Mouse (Mus musculus) left cerebral cortex, postnatal 36 days (tissue): ENCODE measurements at regions not wholly inside any gene's neighbourhood (a gene's known extent, or its start where the extent isn't known, plus 50 kb on each side); places are given as distances from the start of the nearest gene placed in this dataset.

Source experiments
- DNase-seq, 2 experiments: peaks; one replicate each; pipeline ENCODE4 v3.0.0; 2021 to 2022; ENCODE audit warnings: low spot score in 2 of 2, mixed read lengths in 1 of 2
- intact Hi-C: fragments of 180-260 bp; cut with DNase I; formaldehyde crosslinking; loops from one replicate; pipeline ENCODE4 v1.15.1; 2025

DNA sequence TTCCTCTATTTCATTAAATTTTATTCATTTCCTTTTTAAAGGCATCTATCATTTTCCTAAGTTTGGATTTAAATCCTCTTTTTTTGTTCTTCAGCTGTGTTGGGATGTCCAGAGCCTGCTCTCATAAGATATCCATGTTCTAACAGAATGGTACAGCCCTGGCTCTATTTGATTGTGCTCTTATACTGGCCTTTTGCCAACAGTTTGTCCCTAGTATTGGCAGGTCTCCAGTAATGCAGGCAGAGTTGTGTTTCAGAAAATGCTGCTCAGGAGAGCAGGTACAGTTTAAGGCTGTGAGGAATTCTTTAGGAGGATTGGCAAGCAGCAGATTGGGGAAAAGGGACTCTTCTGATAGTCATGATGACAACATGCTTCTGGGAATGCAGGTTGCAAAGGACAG, 797.1 kb upstream of the Slit2 start:
- no peak for DNase-seq
- intact Hi-C loops, result no loop called here

DNA sequence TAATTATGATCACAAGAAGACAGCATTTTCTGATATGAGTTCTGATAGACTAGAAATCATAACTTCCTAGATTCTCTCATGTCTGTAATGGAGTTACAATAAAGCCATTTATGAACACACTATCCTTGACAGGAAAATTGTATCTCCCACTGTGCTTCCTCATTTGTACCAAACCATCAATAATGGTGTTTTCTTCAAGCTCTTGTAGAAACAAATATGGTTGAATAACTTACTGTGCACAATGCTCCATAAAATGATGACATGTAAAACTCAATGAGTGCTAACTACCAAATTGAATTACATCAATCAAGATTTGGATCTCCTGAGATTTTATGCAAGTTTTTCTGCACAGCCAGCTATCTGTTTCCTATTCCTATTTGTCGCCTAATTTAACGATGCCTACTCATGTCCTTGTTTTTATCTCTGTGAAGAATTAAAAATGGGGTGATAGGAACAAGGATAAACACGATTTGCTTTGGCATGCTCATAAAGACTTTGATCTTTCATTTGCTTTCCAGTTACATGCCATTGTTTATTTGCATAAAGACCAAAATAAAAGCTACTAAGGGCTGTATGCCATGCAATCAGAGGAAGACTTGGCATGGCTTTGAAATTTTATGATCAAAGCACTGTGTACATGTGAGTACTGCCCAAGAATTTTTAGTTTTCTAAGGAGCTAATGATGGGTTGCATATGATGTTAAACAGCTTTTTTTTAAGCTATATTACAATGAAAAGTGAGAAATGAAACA, 780.6 kb upstream of the Slit2 start:
- DNase-seq, result no peak
- intact Hi-C loops, result no loop called here

DNA sequence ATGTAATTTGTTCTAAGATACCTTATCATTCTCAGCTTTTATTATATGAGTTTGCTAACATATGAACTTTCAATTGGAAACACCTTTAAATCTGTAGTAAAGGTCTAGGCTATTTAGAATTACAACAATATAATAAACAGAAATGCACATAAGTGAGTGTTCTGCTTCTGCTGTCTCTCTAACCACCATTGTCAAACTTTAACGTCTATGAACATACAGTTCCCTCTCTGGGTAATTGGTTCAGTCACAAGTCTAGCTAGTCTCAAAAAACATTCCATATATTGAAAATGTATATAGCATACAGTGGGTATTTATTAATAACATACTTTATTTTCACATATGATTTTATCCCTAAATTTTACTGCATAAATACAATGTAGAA, 780.0 kb upstream of the Slit2 start:
- intact Hi-C loops, result no loop called here

DNA sequence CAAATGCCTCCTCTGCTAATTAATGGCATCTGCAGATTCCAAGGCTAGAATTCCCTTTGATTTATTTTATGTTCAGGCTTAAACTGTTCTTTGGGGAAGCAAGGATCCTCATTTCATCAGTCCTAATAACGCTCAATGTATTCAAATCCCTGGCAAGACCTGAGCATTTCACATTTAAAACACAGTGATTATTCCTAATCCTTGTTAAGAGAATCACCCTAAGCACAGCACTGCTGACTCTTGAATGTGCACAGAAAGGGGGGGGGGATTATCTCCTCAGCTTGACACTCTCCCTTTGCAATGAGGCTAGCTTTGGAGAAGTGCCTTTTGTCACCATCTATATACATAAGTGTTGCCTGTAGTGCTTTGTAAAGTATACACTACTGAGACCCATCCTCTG, 772.4 kb upstream of the Slit2 start:
- DNase-seq, result no peak
- intact Hi-C loops, result no loop called here

More for the DNA sequence above, 780.0 kb upstream of the Slit2 start:
- DNase-seq, result no peak

DNA sequence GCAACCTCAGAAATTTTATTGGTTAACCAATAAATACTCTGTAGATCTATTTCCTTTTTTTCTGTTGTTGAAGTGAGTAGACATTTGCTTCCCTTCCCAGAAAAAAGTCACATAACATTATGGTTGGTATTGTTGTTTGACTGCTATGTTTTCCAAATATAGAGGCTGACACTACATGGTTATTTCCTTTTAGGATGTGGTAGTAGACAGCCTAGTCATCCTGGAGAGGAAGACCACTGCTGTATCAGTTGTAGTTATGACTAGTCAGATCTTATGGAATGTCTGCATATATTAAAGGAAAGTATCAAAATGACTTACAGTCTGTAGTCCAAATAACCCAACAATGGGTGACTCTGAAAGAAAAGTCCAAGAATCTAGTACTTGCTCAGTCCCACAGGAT, 767.5 kb upstream of the Slit2 start:
- DNase-seq, result no peak
- intact Hi-C loops, result no loop called here

DNA sequence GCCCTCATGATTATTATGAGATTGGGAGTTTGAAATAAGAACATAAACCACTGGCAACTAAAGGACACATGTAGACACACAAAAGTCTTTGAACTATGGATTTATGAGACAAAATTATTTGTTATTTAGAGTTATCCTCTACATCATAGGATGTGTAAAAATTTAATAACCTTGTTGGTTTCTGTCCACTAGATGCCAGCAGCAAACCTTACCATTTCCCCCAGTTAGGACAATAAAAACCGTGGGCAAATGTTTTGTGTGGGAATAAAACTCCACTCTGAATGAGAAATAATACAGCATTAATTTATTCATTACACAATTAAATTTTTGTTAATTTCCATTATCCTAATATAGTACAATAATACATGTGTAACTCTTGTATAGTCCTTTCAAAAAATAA, 757.7 kb upstream of the Slit2 start:
- DNase-seq, result no peak
- intact Hi-C loops, result no loop called here

DNA sequence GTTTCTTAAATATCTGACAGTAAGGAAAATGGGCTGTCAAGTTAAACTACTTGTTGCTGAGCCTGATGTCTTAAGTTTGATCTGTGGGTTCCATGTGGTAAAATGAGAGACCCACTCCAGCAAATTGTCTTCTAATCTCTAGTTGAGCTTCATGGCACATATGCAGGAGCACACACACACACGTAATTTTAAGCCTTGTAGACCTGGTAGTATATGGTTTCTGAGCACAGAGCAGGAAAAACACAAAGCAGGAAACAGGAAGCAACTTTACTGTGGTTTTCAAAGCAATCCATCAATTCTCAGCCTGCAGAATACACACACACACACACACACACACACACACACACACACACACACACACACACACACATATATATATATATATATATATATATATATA, 746.8 kb upstream of the Slit2 start:
- intact Hi-C loops, result no loop called here

DNA sequence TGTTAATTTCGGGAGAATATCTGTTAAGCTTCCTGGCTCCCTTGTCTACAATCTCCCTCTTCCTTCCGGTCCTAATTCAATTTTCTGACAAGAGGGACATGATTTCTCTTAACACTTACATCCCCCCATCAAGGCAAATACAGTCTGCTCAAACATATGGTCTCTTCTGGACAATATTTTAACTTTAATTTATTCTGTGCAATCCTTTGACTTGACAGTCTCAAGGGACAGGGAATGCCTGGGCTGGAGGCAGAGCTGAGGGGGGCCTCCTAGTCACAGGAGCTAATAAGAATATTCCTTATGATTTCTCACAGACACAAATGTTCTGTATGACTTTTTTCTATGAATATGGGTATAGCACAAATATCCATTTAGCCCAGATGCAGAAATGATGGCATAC, 742.9 kb upstream of the Slit2 start:
- no peak for DNase-seq
- intact Hi-C loops, result no loop called here

More for the DNA sequence above, 746.8 kb upstream of the Slit2 start:
- no peak for DNase-seq

DNA sequence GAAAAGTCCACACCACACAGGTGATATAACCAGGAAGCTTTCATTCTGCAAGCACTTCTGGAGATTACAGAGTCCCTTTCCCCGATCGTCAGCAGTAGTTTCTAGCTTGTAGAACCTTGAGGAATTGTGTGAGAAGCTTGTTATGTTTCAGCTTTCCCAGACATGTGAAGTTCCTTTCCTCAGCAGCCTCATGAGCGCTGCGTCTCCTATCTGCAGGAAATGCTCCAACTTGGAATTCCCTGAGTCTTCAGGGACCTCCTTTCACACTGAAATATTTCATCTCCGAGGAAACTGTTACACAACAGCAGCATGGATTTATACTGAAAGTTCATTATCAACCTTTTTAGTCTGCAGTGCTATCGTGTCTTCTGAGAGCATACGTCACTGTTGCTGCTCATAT, 742.4 kb upstream of the Slit2 start:
- peak; percentile 4 to 13 for DNase-seq
- intact Hi-C loops, result no loop called here

DNA sequence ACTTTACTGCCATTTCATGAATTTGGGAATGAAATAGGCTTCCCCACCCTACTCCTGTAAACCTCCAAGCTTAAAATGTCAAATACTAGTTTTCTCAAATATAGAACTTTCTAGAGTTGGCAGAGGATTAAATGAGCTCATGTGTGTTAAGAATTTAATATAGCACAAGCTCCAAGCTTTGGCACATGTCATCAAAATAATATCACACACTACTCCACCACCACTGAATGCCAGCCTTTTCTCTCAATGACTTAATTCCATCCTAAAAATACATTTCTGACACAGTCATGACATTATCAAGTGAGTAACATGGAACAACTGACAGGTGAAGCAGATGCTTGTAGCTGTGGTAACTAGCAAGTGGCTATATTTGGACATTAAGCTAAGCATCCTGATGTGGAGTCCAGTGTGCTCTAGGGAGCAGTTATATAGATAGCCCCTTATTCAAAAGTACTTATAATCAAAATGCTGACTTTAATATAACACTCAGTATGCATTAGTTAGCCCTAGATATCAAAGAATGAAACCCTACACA, 728.0 kb upstream of the Slit2 start:
- DNase-seq, result no peak
- intact Hi-C loops, result no loop called here

DNA sequence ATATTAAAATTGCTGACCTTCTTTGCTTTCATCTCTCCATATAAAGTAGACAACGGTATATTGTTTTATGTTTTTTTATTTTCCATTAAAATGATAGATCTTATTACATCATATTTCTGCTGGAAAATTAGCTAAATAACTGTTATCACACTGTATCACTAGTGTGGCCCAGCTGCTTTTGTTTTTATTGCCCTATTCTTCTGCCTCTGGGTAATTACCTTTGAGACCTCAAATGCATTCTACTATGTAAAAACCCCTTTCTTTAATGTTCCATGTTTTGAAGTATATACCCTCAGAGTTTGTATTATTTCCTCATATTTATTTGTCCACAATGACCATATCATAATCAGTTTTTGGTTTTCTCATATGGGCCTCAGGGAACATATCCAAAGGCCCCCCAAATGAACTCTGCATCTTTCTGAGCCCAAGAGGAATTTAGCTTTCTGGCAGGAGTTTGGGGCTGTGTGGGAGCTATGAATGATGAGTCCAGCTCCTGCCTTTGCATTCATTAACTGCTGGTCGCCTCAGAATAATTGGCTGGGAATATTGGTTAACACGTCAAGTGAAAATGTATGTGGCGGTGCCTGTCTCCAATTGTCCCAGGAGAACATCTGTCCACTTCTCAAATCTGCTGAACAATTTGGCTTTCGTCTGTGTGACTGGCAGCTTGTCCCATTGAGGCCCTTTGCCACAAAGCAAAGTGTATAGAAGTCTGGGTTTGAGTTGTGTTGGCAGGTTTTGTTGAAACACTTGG, 721.1 kb upstream of the Slit2 start:
- intact Hi-C loops, result no loop called here
- no peak for DNase-seq

DNA sequence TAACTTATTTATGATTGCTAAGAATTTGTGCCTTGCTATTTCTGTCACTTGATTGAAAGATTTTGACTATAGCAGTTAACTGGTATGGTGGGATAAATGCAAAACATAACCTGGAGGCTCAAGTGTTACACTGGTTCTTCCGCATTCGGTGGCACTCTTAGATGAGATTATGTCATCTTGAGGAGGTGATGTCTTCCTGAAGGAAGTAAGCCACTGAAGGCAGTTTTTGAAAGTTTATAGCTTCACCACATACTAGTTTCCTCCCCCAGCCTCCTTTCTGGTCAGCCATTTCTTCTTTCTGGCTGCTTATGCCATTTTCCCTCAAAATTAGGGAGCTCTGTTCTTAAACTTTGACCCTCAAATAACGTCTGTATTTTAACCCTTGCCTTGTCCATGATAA, 710.3 kb upstream of the Slit2 start:
- intact Hi-C loops, result no loop called here
- no peak for DNase-seq

DNA sequence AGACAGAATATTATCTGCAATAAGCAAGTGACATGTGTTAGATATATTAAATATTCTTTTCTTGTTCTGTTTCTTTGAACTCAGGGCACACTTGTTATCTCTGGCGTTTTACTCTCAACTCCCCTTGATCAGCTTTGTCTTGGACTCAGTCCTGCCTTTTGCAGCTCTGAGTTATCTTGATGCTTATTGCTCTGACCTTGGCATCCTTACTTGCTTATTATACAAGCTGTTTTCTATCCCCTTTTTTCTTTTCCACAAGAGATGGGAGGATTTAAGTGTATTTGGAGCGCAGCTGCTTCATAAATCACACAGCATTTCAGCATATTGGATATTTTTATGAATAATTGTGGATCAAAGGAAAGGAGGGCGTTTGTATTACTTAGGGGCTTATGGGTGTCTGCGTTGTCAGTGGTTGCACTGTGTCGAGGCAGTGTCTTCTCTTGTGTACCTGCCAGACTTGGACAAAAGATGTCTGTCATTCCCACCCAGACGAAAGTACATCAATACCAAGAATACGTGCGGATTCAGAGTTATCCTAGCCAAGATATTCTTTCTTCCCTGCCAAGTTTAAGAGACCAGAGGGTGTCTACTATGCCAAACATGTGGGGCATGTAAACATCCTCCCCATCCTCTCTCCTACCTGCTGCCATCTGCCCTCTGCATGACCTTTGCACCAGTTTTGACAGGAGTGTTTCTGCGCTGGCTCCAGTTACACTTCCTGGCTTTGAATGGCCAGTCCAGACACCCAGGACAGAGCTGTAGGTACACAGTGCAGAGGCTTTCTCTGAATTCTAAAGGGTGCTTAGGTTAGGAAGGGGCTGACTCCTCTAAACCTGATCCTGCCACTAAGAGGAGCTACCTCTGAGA, 709.3 kb upstream of the Slit2 start:
- intact Hi-C loops, result no loop called here
- no peak for DNase-seq

DNA sequence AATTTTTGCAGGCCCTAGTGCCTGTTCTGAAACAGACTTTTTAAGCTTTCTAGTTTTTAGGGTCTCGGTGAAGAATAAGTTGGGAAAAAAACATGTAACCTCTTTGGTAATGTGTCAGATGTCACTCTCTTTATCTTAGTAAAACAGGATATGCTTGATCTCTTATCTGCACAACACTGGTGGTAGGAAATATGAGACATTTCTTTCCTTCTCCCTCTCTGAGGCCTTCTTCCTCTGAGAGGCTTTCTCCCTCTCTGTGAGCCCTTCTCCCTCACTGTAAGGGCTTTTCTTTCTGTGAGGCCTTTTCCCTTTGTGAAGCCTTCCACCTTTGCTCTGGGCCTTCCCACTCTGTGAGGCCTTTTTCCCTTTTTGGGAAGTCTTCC, 708.7 kb upstream of the Slit2 start:
- DNase-seq, result no peak
- intact Hi-C loops, result no loop called here

DNA sequence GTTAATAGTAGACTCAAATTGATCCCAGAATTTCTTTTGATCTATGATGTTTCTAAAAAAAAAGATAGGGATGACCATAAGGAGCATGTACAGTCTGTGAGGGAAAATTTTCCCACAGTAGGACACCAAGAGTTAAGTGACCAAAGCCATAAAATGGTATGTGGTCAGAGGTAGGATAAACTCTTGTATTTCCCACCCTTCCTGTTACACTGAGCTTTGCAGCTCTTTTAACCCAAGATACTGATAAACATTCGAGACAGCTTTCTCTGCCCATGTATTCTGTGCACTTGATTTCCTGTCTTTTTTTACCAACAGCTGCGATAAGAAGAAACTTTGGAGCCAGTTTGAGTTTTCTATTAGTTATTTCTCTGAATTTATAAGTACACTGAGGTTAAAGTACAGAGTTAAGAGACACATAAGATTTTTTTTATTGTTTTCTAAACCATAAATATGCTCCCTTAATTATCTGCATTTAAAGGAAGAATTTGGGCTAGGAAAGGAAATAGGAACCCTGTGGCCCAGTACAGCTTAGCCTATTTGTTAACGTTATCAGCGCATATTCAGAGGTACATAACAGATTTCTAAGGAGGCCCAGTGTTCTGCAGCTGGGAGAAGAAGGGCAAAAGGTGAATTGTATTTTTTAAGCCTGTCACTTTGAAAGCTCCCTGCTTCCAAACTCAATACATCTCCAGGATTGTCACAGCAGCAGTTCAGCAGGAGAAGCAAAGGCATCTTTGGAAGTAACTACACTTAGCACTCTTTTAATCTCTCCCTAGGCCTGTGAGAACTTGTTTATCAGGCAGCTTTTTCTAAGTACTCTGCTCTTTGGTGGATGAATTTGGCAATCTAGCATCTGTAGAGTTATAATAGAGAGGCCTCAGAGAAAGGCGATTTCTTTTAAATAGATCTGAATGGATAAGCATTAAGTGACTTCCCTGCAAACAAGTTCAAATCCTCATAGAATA, 706.4 kb upstream of the Slit2 start:
- intact Hi-C loops, result no loop called here
- DNase-seq, result no peak

DNA sequence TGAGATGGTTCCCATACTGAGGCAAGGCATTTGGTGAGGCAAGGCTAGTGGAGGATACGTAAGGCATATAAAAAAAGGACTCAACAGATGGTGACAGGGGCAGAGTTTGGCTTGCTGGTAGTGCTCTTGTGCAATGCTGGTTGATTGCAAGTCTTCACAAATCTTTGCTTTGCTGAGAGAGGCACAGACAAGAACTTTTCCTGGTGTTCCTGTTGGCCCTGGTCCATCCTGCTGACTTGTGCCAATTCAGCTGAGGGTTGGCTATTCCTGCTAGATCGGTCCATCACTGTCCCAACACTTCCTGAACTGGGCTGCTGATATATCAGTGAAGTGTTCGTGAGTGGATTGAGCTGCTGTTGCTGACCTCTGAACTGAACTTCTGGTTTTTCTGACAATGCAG, 703.3 kb upstream of the Slit2 start:
- intact Hi-C loops, result no loop called here
- DNase-seq, result no peak

DNA sequence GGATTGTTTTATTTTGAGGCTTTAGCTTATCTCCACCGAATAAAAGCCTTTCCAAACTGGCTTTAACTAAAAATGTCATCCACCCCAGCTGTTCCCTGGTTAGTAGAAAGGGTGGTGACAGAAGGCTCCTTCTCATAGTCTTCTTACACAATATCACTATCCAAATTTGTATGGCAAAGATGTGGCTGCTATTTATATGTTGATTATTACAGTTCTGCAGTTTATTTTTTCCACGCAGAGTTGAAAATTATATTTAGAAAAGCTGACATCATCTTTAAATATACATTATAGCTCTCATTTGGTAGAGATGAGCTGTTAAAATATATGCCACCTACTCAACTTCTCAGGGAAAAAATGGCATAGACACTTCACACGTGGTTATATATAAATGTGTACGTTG, 683.3 kb upstream of the Slit2 start:
- DNase-seq, result no peak
- intact Hi-C loops, result no loop called here

DNA sequence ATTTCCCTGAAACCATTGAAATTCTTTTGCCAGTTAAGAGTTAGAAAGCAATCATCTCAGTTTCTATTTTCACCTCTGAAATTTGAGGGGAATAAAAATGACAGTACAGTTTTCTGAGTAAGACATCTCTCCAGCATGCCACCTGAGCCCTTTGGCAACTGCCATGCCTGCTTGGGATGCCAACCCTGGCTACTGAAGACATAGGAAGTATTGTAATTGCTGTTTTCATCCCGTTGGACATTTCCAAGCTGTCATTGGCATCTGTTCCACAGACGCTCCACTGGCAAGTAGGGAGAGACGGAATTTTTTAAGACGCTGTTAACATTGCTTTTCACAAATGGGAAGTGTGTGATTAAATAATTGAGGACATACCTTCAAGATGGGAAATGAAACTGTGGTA, 665.4 kb upstream of the Slit2 start:
- intact Hi-C loops, result no loop called here
- DNase-seq, result no peak

DNA sequence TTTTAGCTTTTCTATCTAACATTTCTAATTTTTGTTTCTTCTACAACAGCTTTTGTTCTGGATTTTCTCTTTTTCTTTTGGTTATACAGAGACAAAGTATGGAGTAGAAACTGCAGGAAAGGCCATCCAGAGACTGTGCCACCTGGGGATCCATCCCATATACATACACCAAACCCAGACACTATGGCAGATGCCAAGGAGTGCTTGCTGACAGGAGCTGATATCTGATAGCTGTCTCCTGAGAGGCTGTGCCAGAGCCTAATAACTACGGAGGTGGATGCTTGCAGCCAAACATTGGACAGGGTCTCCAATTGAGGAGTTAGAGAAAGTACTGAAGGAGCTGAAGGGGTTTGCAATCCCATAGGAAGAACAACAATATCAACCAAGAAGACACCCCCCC, 664.8 kb upstream of the Slit2 start:
- intact Hi-C loops, result no loop called here
- DNase-seq, result no peak
